ENCODE assay signal across 8 mouse cellular contexts in the genomic region with DNA sequence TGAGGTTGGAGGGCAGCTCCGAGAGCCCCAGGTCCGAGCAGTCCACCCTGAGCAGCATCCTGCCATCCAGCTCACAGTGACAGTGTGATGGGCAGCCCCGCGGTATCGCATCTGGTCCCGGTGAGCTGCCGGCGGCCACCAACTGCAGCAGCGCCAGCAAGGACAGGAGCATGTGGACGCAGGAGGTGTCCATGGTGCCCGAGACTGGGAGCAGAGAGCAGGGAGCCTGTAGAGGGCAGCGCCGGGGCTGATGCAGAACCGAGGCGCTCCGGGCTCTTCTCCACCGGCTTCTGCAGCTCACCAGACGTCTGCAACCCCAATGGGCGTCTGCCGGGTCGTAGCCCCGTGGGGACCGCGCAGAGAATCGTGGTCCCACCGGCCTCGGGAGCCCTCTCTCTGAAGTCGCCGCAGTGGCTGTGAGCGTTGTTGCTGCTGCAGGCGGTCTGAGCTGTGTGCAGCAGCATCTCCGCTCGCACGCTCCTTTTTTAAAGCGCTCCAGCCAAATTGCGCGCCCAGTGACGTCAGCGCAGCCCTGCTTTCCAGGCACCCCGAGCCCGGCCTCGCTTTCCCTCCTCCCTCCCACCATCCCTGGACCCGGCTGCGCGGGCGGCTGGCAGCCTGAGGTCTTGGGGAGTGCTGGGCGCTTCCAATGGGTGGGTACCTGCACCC. TPM values are rescaled to one million over a fixed set of nuclear protein-coding genes. Genes with fewer than 3 reads are reported as not detected.
DNase-seq lines count a peak whose midpoint lies in the region; ATAC-seq and TF ChIP-seq lines count a peak whose summit lies in the region.

Lgr5 (minus strand) TSS at position 480 of the 669 bp plus-strand sequence.

- peak; percentile 54 for DNase-seq in gastrocnemius, postnatal 10 days
- DNase-seq in gastrocnemius, adult 8-10 months (ENCODE audit: low spot score in 2 of 2) = no peak
- peak; percentile 9 for DNase-seq in heart, adult 8-10 months (ENCODE audit: low spot score)
- peak; percentile 37 for DNase-seq in kidney, adult 9 months
- peak; percentile 71 for DNase-seq in limb, embryonic 14.5 days (ENCODE audit: low spot score)
- peak; percentile 87 for DNase-seq in midbrain, embryonic 14.5 days

- no peaks in the 10 kb centered on the region for H3K36me3 ChIP-seq in limb, embryonic 14.5 days (ENCODE audit: control insufficient read depth, insufficient read depth, low read length)
- H3K36me3 ChIP-seq in midbrain, embryonic 14.5 days (ENCODE audit: control insufficient read depth, insufficient read depth, low read length) = no peaks in the 10 kb centered on the region
- no peaks in the 10 kb centered on the region for H3K36me3 ChIP-seq in testis, adult 2 months (ENCODE audit: control insufficient read depth, insufficient read depth, low read length)

- no peak for TF ChIP-seq POLR2A in limb, embryonic 14.5 days (IDR thresholded peaks at IDR 0.05; ENCODE audit: borderline replicate concordance, extremely low read depth, insufficient read depth, insufficient read length)
- no peak for TF ChIP-seq POLR2A in testis, adult 2 months (IDR thresholded peaks at IDR 0.05; ENCODE audit: control insufficient read depth, low read depth, low read length)

- peak within 1 kb of the TSS; percentile 55 for H3K4me3 ChIP-seq in limb, embryonic 14.5 days (replicated peaks; ENCODE audit: low read length)
- H3K4me3 ChIP-seq in midbrain, embryonic 14.5 days (replicated peaks; ENCODE audit: low read depth, low read length) = peak within 1 kb of the TSS; percentile 59
- H3K4me3 ChIP-seq in testis, adult 2 months (ENCODE audit: control insufficient read depth, low read depth, low read length) = peak within 1 kb of the TSS; percentile 9; the same call in 1 of the 2 replicates

- peak; percentile 45 for ATAC-seq in common myeloid progenitor, adult 5-6 weeks (replicated peaks; ENCODE audit: low read depth, poor library complexity, severe bottlenecking)
- peak; percentile 77 for ATAC-seq in limb, embryonic 14.5 days (ENCODE audit: low FRiP score, low read depth)
- peak; percentile 82 for ATAC-seq in midbrain, embryonic 14.5 days (ENCODE audit: low FRiP score, low TSS enrichment)

- 1% methylated on average over 35 of the region's 47 CpGs for WGBS in limb, embryonic 14.5 days
- WGBS in midbrain, embryonic 14.5 days = under 1% methylated on average over 47 of the region's 47 CpGs

- no peaks in the 10 kb centered on the region for H3K9me3 ChIP-seq in limb, embryonic 14.5 days (ENCODE audit: control insufficient read depth, low read length)
- no peaks in the 10 kb centered on the region for H3K9me3 ChIP-seq in midbrain, embryonic 14.5 days (ENCODE audit: control insufficient read depth, low read length)

- H3K27me3 ChIP-seq in limb, embryonic 14.5 days (ENCODE audit: control insufficient read depth, insufficient read depth, low read length) = peaks cover 60% of the 10 kb centered on the region
- peaks cover 48% of the 10 kb centered on the region for H3K27me3 ChIP-seq in midbrain, embryonic 14.5 days (ENCODE audit: control insufficient read depth, insufficient read depth, low read length)
- H3K27me3 ChIP-seq in testis, adult 2 months (ENCODE audit: control insufficient read depth, insufficient read depth, low read length) = no peaks in the 10 kb centered on the region

- peaks cover 4% of the 10 kb centered on the region; the same call in 1 of the 2 replicates for H3K4me1 ChIP-seq in limb, embryonic 14.5 days (ENCODE audit: control insufficient read depth, insufficient read depth, low read length)
- peaks cover 15% of the 10 kb centered on the region; the same call in 1 of the 2 replicates for H3K4me1 ChIP-seq in midbrain, embryonic 14.5 days (ENCODE audit: control insufficient read depth, insufficient read depth, low read length)
- H3K4me1 ChIP-seq in testis, adult 2 months (ENCODE audit: control insufficient read depth, insufficient read depth, low read length) = peaks cover 7% of the 10 kb centered on the region

- H3K4me2 ChIP-seq in limb, embryonic 14.5 days (replicated peaks; ENCODE audit: low read depth, low read length, severe bottlenecking) = peak within 1 kb of the TSS; percentile 93
- H3K4me2 ChIP-seq in midbrain, embryonic 14.5 days (ENCODE audit: low read length) = peak within 1 kb of the TSS; percentile 97

- H3K9ac ChIP-seq in limb, embryonic 14.5 days (ENCODE audit: low read depth, low read length, severe bottlenecking) = peak within 1 kb of the TSS; percentile 47
- H3K9ac ChIP-seq in midbrain, embryonic 14.5 days (replicated peaks; ENCODE audit: low read length) = peak within 1 kb of the TSS; percentile 57

- H3K27ac ChIP-seq in limb, embryonic 14.5 days (replicated peaks; ENCODE audit: low read depth, low read length) = no peak within 1 kb of the TSS
- H3K27ac ChIP-seq in midbrain, embryonic 14.5 days (replicated peaks; ENCODE audit: low read depth, low read length) = peak within 1 kb of the TSS; percentile 13; the same call in 1 of the 2 replicates
- no peak within 1 kb of the TSS for H3K27ac ChIP-seq in testis, adult 2 months (ENCODE audit: control insufficient read depth, insufficient read depth, low read depth, low read length)

- TF ChIP-seq CTCF in testis, adult 2 months (IDR thresholded peaks at IDR 0.05; ENCODE audit: control insufficient read depth, insufficient read depth, insufficient replicate concordance, low read depth, low read length) = no peak

RNA-seq across cellular contexts. Expression of gene Lgr5, which starts in this region (rescaled TPM):
- under 1 TPM; 0.79 to 0.80 TPM for total RNA-seq in gastrocnemius, postnatal 10 days (2021)
- total RNA-seq in gastrocnemius, adult 8-10 months (2022) = under 1 TPM in 1 of 4 experiments, not detected in 3; 0.12 TPM
- 0.05 and 0.78 TPM in 2 replicates for total RNA-seq in common myeloid progenitor, adult 5-6 weeks (2017)
- total RNA-seq in heart, adult 8-10 months (2022) = not detected
- polyA plus RNA-seq in limb, embryonic 14.5 days (2012; rRNA removed) = 12.2 and 15.2 TPM in 2 replicates
- polyA plus RNA-seq in limb, embryonic 14.5 days (2014; fragmentation: Nextera tagmentation; extraction: Ambion mirVana) = 9.6 and 15.8 TPM in 2 replicates
- polyA plus RNA-seq in midbrain, embryonic 14.5 days (2014; fragmentation: Nextera tagmentation; extraction: Ambion mirVana) = 1.9 and 2.0 TPM in 2 replicates
- polyA plus RNA-seq in testis, adult 2 months (2012; rRNA removed) = 0.05 and 0.40 TPM in 2 replicates

Comparison
In these comparisons a context has a peak if more than half of its experiments do, and no peak if none do; other contexts are left out.
1. Peak in DNase-seq in gastrocnemius, postnatal 10 days; RNA of the gene not detected or under 1 TPM.
2. Peak in ATAC-seq in common myeloid progenitor, adult 5-6 weeks; RNA of the gene not detected or under 1 TPM.
3. Peak in DNase-seq in heart, adult 8-10 months; RNA of the gene not detected or under 1 TPM.
4. DNase-seq: peak in kidney, adult 9 months (single experiment), limb, embryonic 14.5 days (single experiment) and midbrain, embryonic 14.5 days (single experiment); none in gastrocnemius, adult 8-10 months (0 of 2).
5. H3K4me3 ChIP-seq: peak in every context shown above with its lines; median percentile 59 in midbrain, embryonic 14.5 days; 55 in limb, embryonic 14.5 days; 9 in testis, adult 2 months.
6. Peak in every context shown above with its lines, with median percentiles within 50 percentile points of each other: ATAC-seq.